Mouse (Mus musculus) stomach, embryonic 14.5 days (tissue): ENCODE results near the gene Ap1s2. TPM values are rescaled to one million over a fixed set of nuclear protein-coding genes. Genes with fewer than 3 reads are reported as not detected.

ENCODE experiments used
- ATAC-seq: fragments of 200-750 bp; cut with Nextera tagmentation; 2 replicates; pipeline ENCODE4 v1.8.0; 2017; ENCODE audit warnings: low read depth, moderate TSS enrichment; ENCODE audit not compliant: insufficient number of reproducible peaks, insufficient read depth, low FRiP score
- H3K27ac ChIP-seq: fragments of 300-500 bp; sonication (generic); 2 replicates; pipeline ENCODE4 v1.5.1; 2014; ENCODE audit warnings: mild to moderate bottlenecking, low read length, moderate library complexity, mixed read lengths
- H3K27me3 ChIP-seq: fragments of 300-500 bp; sonication (generic); 2 replicates; pipeline ENCODE4 v1.6.1; 2014; ENCODE audit warnings: low read length, control low read depth, mixed read lengths; ENCODE audit not compliant: control insufficient read depth, insufficient read depth
- H3K36me3 ChIP-seq: fragments of 300-500 bp; sonication (generic); 2 replicates; pipeline ENCODE4 v1.6.1; 2014; ENCODE audit warnings: mild to moderate bottlenecking, control low read depth, low read length, moderate library complexity, mixed read lengths; ENCODE audit not compliant: control insufficient read depth, insufficient read depth
- H3K4me1 ChIP-seq: fragments of 300-500 bp; sonication (generic); 2 replicates; pipeline ENCODE4 v1.6.1; 2014; ENCODE audit warnings: low read length, control low read depth, mixed read lengths; ENCODE audit not compliant: control insufficient read depth, insufficient read depth
- H3K4me2 ChIP-seq: fragments of 300-500 bp; sonication (generic); replicated peaks from 2 replicates; pipeline ENCODE4 v1.6.1; 2014; ENCODE audit warnings: low read depth, low read length, control low read depth
- H3K4me3 ChIP-seq: fragments of 300-500 bp; sonication (generic); 2 replicates; pipeline ENCODE4 v1.5.1; 2014; ENCODE audit warnings: low read depth, low read length, control low read depth
- H3K9ac ChIP-seq: fragments of 300-500 bp; sonication (generic); replicated peaks from 2 replicates; pipeline ENCODE4 v1.6.1; 2014; ENCODE audit warnings: low read depth, mild to moderate bottlenecking, control low read depth, low read length, moderate library complexity, mixed read lengths
- H3K9me3 ChIP-seq: fragments of 300-500 bp; sonication (generic); 2 replicates; pipeline ENCODE4 v1.6.1; 2016; ENCODE audit warnings: low read depth, low read length, control low read depth; ENCODE audit not compliant: control insufficient read depth
- WGBS: fragments of 180-500 bp; shearing (Covaris S2); extraction: QIAGEN DNeasy Blood & Tissue Kit; methylation state at CpG from one replicate; pipeline ENCODE4 v1.1.7; 2014; 5-methylcytosine and 5-hydroxymethylcytosine counted together
- polyA plus RNA-seq: library from polyadenylated mRNA; unstranded; fragments of >200 nt; fragmentation: Nextera tagmentation; extraction: Ambion mirVana; gene quantifications from 2 replicates; pipeline ENCODE4 v1.2.1, GENCODE M21; 2014

The Ap1s2 gene
- 21.3 and 23.6 TPM in 2 replicates for polyA plus RNA-seq

DNA sequence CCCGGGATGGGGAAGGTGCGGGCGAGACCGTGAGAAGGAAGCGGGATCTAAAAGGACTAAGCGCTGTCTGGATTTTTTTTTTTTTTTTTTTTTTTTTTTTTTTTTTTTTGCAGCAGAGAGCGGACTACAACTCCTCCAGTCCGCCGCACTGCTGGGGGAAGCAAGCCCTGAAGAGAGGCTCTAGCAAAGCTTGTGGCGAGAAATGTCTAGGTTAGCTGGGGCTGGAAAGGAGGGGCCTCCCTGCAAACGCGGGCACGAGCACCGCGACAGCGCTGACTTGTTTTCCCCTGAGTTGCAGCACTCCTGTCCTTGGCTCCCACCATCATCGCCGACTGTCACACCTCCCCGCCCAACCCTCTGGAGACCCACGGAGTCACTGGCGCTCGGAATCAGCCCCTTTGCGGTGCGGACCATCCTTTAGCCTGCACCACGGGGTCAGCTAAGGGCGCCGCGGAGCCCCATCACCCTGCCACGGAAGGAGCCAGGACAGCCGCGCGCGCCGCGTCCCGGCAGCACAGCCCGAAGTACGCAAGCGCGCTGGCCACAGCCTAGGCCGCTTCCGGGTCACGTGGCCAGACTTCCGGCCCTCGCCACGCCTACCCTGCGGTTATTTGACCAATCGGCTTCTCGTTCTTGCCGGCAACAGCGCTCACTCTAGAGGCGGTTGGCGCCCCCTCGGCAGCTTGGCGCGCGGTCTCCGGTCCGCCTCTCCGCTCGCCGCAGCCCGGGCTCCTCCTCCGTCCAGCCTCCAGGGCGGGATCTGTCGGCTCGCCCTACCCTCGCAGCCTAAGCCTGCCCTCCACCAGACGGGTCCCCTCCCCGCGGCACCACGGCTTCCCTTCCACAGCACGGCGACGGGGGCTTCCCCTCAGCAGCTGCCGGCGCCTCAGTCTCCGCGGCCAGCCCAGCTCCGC lies at the start of gene Ap1s2:
Ap1s2 (plus strand) TSS at position 681 of the 914 bp plus-strand sequence.
- H3K4me2 ChIP-seq: peak within 1 kb of the TSS; percentile 45
- 0 out of 2 replicates have a peak within 1 kb of the TSS, but pooled peaks have one; percentile 25 for H3K9ac ChIP-seq
- H3K36me3 ChIP-seq: no peaks in the 10 kb centered on the region
- WGBS: 19% methylated on average over 78 of the region's 80 CpGs
- H3K9me3 ChIP-seq: no peaks in the 10 kb centered on the region
- no peaks in the 10 kb centered on the region for H3K27me3 ChIP-seq
- peak within 1 kb of the TSS; percentile 55; the same call in 1 of the 2 replicates for H3K27ac ChIP-seq
- peak within 1 kb of the TSS; percentile 46 for H3K4me3 ChIP-seq
- ATAC-seq: peak; percentile 99
- H3K4me1 ChIP-seq: no peaks in the 10 kb centered on the region

DNA sequence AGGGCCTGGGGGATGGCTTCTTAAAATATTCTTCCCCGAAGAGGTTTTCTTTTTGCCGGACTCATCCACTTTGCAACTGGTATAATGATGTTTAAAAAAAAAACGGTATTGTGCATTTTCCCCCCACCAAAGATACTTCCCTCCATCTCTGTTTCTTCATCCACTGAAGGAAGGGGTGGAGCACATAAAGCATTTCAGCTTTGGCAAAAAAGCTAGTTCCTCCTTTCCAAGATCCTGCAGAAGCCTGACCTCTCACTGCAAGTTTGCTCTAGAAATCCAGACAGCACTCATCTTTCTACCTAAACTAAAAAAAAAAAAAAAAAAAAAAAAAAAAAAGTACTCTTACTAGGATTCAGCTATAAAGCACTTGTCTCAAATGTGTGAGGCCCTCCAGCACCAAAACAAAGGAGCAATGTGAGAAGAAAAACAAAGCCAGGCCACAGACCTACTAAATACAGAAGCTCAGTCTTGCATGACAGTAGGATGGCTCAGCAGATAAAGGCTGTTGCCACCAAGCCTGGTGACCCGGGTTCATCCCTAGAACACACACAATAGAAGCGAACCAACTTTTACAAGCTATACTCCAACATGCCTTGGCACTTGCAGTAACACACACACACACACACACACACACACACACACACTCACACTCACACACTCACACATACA lies 41.0 kb upstream of the Ap1s2 start:
- no peaks in the 10 kb centered on the region for H3K9me3 ChIP-seq
- no peaks in the 10 kb centered on the region for H3K4me1 ChIP-seq
- ATAC-seq: no peak
- WGBS: 68% methylated on average over 5 of the region's 5 CpGs
- no peak overlapping the region for H3K4me3 ChIP-seq
- H3K9ac ChIP-seq: no peak overlapping the region
- no peaks in the 10 kb centered on the region for H3K27me3 ChIP-seq
- H3K36me3 ChIP-seq: no peaks in the 10 kb centered on the region
- no peak overlapping the region for H3K27ac ChIP-seq
- no peak overlapping the region for H3K4me2 ChIP-seq

DNA sequence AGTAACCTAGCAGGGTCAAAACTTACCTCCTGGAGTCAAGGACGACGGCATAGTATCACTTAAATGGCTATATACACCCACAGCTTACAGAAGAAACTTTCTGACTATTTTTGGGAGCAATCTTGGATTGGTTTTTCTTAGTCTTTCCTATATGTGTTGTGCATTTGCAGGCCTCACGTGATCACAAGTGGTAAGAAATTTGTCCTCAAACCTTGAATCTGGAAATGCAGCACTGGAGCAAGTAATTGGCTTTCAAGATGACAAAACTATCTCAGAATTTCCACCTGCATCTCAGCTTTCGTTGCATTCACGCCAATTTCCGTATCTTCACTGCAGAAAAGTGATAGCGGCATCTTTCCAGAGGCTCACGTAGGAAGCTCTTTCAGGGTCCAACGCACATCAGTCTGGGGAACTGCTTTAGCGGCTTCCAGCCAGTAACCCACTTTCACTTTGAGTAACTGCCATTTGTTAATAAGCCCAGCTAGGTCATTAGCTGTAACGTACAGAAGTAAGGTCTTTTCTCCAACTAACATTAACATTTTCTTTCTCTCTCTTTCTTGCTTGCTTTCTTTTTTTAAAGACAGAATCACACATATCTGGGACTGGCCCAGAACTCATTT lies 40.0 kb upstream of the Ap1s2 start:
- H3K27ac ChIP-seq: no peak overlapping the region
- no peaks in the 10 kb centered on the region for H3K9me3 ChIP-seq
- H3K4me1 ChIP-seq: no peaks in the 10 kb centered on the region
- H3K27me3 ChIP-seq: no peaks in the 10 kb centered on the region
- no peaks in the 10 kb centered on the region for H3K36me3 ChIP-seq
- no peak for ATAC-seq
- no peak overlapping the region for H3K9ac ChIP-seq
- no peak overlapping the region for H3K4me2 ChIP-seq
- H3K4me3 ChIP-seq: no peak overlapping the region
- WGBS: 78% methylated on average over 11 of the region's 11 CpGs

DNA sequence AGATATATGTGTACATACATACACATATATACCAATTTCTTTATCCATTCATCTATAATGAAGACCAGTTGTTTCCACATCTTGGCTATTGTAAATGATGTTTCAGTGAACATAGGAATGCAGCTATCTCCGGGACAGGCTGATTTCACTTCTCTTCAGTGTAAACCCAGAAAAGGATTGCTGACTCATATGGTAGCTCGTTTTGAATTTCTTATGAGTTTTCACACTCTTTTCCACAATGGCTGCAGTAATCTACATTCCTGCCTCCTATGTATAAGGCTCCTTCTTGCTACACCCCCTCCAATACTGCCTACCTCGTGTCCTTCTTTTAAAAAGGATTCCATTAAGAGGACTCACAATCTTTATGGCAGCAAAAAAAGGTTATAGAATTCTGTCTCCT lies 32.9 kb upstream of the Ap1s2 start:
- Histone ChIP-seq H3K27ac (no peak overlapping the region), H3K4me3 (no peak overlapping the region), H3K9ac (no peak overlapping the region), H3K36me3 (no peaks in the 10 kb centered on the region), H3K4me2 (no peak overlapping the region), H3K4me1 (no peaks in the 10 kb centered on the region), H3K27me3 (no peaks in the 10 kb centered on the region), H3K9me3 (no peaks in the 10 kb centered on the region)
- ATAC-seq: no peak
- WGBS: 82% methylated on average over 3 of the region's 3 CpGs

DNA sequence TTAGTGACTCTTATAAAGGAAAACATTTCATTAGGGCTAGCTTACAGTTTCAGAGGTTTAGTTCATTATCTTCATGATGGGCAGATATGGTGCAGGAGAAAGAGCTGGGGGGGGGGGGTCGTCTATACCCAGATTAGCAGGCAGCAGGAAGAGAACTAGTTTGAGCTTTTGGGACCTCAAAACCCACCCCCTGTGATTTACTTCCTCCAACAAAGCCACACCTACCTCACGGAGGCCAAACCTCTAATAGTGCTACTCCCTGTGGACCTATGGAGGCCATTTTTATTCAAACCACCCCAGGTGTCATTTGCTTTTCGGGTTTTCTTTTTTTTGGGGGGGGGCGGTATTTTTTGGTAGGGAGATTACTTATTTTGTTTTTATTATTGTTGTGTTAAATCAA lies 32.2 kb upstream of the Ap1s2 start:
- H3K9me3 ChIP-seq: no peaks in the 10 kb centered on the region
- H3K4me1 ChIP-seq: no peaks in the 10 kb centered on the region
- no peak overlapping the region for H3K4me2 ChIP-seq
- ATAC-seq: no peak
- no peak overlapping the region for H3K4me3 ChIP-seq
- no peaks in the 10 kb centered on the region for H3K36me3 ChIP-seq
- no peak overlapping the region for H3K9ac ChIP-seq
- H3K27me3 ChIP-seq: no peaks in the 10 kb centered on the region
- 68% methylated on average over 4 of the region's 4 CpGs for WGBS
- no peak overlapping the region for H3K27ac ChIP-seq

DNA sequence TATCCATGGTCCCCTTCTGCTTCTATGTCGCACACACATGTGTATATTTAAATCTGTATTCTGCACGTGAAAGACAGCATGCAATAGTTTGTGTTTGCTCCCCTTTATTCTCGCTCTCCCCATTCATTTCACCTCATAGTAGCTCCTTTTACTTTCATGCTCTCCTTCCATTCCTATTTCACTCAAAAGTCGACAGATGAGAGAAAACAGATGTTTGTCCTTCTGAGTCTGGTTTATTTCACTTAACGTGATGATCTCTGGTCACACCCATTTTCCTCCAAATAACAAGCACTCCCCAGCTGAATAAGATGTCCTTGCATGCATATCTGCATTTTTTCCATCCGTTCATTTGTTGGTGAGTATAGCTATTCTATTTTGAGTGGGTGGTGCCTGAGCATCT lies 29.8 kb upstream of the Ap1s2 start:
- H3K27ac ChIP-seq: no peak overlapping the region
- no peaks in the 10 kb centered on the region for H3K36me3 ChIP-seq
- no peak overlapping the region for H3K4me2 ChIP-seq
- no peaks in the 10 kb centered on the region for H3K27me3 ChIP-seq
- H3K4me3 ChIP-seq: no peak overlapping the region
- WGBS: 57% methylated on average over 6 of the region's 6 CpGs
- H3K4me1 ChIP-seq: no peaks in the 10 kb centered on the region
- no peak for ATAC-seq
- no peak overlapping the region for H3K9ac ChIP-seq
- no peaks in the 10 kb centered on the region for H3K9me3 ChIP-seq

DNA sequence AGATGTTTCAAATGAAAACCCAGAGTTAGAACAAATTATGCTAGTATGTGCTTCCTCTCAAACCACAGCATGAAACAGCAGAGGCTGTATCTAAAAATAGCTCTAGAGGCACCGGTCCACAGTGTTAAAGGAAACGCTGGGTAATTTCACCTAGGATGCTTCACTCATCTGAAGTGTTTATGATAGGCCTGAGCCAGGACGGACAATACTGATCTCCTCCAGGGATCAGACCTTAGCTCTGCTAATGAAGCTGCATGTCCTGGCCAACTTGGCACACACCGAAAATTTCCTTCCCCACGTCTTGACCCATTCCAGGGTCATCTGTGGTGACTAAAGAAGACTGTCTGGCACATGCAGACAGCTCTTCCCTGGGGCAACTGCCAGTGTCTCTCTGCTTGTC lies 29.4 kb upstream of the Ap1s2 start:
- Histone ChIP-seq H3K36me3 (no peaks in the 10 kb centered on the region), H3K9me3 (no peaks in the 10 kb centered on the region), H3K9ac (no peak overlapping the region), H3K27ac (peak overlapping the region; percentile 63; the same call in 1 of the 2 replicates), H3K4me2 (no peak overlapping the region), H3K4me3 (no peak overlapping the region), H3K27me3 (no peaks in the 10 kb centered on the region), H3K4me1 (no peaks in the 10 kb centered on the region)
- ATAC-seq: no peak
- 46% methylated on average over 5 of the region's 5 CpGs for WGBS

DNA sequence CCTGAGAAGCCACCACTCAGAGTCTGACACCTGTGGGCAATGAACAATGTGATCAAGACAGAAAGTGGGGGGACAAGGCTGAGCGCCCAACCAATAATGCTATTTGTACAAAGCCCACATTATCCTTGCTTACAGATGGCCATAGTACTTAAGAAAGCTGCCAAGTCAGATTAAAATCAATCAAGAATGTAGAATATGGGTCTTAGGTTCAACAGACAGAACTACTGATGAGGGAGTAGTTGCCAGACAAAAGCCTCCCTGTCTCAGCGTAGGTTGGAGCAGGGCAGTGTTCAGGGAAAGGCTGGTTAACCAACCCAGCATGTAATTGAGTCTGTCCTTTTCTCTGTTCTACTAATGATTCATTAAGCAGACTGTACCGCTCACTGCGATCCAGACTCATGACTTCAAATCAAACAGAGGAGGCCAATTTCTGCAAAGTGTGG lies 23.3 kb upstream of the Ap1s2 start:
- Histone ChIP-seq H3K27me3 (no peaks in the 10 kb centered on the region), H3K4me3 (no peak overlapping the region), H3K4me2 (no peak overlapping the region), H3K36me3 (no peaks in the 10 kb centered on the region), H3K9me3 (no peaks in the 10 kb centered on the region), H3K4me1 (no peaks in the 10 kb centered on the region), H3K27ac (no peak overlapping the region), H3K9ac (no peak overlapping the region)
- ATAC-seq: no peak
- WGBS: 87% methylated on average over 4 of the region's 4 CpGs
